Mouse (Mus musculus) brain, adult 2 months (tissue): ENCODE results near the gene Rin3.

ENCODE experiments used
- DNase-seq: peaks from one replicate; pipeline ENCODE4 v3.0.0; 2011; ENCODE audit warnings: low read depth, low spot score

Rin3 gene

DNA sequence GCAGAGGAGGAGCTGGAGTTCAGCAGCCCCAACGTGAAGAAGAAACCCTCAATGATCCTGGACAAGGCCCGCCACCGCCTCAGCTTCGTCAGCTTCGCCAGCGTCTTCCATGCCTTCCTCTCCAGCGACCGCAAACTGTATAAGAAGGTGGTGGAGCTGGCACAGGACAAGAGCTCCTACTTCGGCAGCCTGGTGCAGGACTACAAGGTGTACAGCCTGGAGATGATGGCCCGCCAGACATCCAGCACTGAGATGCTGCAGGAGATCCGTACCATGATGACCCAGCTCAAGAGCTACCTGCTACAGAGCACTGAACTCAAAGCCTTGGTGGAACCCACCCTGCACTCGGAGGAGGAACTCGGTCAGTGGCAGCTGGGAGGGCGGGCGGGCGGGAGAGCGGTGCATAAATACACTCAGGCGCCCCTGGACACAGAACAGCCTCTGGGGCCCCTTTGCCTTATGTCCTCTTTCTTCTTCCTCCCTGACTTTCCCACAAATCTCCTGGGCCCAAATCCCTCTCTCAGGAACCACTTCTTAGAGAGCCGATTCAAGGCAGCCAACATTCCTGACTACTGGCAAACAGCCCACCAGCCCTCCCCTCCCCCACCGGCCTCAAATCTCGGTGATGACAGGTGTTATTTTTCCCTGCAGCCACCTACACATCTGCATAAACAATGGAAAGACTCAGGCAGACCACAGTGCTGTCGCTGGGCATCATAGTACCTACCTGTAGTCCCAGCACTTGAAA is 86.8 kb downstream of the Rin3 start:
- DNase-seq, result no peak

DNA sequence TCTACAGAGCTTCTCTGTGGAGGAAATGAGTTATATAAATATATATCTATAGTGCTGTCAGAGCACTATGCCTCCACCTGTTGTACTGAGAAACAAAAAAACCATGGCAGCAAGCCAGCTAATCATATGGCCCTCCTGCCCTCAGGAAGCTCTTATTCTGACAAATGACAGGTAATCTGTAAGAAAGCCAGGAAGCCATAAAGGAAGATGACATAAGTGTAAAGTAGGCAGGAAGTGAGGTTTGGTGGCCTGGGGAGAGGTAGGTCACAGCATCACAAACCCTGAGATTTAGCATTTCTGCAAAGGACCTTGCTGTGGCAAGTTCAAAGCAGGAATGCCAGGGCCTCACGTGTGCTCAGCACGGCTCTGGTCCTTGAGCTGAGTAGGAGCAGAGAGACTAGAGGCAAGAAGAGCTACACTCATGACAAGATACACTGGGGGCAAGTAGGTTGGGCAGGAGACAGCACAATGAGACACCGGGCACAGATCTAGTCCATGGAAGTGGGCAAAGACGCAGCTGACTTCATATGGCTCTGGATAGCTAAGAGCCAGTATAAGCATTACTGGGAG is 88.2 kb downstream of the Rin3 start:
- DNase-seq, result no peak

DNA sequence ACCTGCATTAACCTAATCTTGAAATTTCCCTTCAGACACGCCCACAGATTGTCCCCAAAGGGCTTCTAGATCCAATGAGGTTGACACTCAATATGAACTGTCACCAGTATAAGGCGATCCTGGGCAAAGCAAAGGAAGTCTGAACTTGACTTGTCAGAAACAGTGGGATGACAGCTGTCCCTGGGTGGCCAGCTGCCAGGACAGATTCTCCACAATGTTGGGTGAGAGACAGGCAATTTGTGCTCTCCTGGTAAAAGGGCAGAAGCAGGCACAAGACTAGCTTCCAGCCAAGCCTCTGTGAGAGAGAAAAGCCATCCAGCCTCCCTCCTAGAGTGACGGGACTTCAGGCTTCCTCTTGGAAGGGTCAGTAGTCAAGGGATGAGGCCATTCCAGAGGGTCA is 89.5 kb downstream of the Rin3 start:
- no peak for DNase-seq

DNA sequence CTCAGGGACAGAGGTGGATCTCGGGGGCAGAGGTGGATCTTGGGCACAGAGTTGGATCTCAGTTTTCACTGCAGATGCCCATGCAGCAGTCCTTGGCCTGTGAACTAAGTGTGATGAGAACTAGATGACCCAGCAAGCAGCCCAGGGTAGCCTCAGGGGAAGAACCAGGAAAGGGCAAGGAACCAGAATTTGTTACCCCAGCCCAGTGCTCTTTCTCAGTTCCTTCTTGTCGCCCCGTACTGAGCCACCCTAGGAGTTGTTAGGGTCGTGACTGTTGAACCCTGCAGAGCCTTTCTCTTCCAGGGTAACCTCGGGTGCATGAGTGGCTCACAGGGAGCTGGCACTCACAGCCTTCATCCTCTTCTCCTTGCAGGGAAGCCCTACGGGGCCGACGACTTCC is 99.3 kb downstream of the Rin3 start:
- DNase-seq, result no peak

DNA sequence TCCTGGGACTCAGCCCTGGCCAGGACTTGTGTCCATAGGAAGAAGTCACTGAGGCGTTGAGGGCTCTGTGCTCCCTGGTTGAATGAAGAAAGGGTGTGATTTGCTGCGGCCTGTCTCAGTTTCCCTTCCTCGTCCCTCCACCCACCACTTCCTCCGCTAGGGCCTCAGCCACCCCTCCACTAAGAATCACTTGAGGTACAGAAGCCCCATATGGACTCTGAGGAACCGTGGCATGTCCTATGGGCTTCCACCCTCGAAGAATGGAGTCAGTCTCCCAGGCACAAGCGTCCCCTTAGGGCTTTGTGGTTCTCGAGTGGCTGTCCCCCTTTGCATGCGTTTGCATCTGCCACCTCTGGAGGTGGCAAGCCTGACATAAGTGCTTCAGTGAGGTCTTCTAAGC is 100.4 kb downstream of the Rin3 start:
- DNase-seq, result no peak

DNA sequence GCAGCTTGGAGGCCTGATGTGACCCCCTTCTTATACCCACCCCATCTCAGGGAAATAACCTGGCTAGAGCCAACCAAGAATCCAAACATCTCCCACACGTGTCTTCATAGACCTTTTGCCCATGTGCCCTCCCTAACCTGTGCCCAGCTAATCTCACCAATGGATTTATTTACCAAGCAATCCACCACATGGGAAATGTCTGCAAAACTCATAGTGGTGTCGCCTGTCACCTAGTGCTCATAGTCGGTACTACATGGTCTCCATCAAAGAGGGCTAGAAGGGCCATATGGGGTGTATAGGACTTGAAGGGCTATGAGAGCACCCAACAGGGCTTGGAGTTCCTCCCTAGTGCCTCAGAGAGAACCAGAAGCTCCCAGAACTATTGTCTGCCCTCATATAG is 102.0 kb downstream of the Rin3 start:
- DNase-seq, result peak; percentile 59

DNA sequence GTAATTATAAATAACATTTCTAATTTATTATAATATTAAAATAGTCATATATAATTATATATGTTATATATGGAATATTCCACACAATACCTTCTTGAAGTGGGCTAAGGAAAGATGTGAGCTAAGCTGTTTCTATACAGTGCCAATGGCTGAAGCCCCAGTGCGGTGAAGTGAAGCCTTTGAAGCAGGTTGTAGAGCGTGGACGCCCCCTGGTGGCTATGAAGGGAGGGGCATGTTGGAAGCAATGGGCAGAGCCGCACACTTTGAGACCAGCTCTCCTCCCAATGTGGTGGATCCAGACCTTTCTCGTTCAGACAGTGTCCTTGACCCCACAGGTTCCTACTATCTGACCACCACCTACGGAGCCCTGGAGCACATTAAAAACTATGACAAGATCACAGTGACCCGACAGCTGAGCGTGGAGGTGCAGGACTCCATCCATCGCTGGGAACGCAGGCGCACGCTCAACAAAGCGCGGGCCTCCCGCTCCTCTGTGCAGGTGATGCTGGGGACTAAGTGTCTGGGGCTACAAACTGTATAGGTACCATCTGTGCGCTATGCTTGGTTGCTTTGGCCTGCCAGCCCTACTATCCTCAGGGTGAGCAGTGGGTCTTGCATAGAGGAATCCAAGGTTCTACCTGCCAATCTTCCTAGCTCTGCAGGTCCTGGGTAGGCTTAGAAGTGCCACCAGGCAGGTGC is 104.5 kb downstream of the Rin3 start:
- DNase-seq, result peak; percentile 88

DNA sequence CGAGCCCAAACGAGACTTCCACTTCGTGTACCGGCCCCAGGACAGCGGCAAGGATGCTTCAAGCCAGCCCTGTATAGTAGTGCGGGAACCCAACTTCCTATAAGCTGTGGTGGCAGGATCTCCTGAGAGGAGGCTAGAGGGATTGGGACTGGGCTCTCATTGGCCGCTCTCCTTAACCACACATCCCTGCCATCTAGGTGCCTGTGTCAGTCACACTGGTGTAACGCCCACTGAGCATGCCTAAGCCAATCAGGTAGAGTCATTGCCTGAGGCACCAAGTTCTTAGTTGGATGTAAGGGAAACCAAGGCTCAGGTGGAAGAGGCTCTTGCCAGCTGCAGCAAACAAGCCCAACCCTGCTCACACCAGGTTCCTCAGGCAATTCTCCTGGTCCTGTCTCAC is 107.2 kb downstream of the Rin3 start:
- peak; percentile 71 for DNase-seq

DNA sequence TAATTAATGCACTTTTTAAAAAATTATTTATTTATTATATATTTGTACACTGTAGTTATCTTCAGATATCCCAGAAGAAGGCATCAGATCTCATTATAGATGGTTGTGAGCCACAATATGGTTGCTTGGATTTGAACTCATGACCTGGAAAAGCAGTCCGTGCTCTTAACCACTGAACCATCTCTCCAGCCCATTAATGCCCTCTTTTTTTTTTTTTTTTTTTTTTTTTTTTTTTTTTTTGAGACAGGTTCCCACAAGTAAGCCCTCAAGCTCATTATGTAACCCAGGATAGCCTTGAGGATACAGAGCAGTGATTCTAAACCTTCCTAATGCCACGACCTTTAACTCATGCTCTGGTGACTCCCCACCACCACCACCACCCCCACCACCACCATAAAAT is 108.3 kb downstream of the Rin3 start:
- no peak for DNase-seq

DNA sequence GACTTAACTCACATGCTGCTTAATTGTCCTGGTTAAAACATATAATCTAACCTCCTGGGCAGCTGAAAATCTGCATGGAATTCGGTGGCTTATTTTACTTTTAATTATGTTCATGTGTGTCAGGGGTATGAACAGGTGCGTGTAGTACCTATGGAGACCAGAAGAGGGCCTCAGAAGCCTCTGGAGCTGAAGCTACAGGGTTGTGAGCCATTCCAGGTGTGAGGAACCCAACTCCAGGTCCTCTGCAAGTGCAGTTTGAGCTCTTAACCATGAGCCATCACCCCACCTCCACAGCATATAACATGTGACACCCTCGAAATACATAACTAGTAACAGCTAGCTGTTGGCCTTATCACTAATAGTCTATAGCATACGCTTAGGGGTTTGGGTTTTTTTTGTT is 109.1 kb downstream of the Rin3 start:
- DNase-seq, result peak; percentile 68

DNA sequence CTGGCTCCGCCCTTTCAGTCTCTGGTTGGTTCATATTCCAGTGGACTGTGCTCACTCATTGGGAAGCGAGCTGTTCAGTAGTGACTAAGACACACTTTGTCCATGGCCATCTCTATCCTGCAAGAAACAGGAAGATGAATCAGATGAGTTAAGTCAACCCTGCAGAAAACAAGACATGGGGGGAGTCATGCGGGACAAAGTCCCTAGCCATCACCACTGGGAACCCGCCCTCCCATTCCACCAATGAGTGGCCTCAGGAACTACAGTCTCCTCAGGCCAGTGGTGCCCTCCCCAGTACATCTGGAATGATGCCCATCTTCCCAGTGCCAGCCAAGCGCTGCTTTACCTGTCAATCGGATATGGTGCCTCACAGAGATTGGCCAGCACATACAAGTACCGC is 111.6 kb downstream of the Rin3 start:
- DNase-seq, result no peak

DNA sequence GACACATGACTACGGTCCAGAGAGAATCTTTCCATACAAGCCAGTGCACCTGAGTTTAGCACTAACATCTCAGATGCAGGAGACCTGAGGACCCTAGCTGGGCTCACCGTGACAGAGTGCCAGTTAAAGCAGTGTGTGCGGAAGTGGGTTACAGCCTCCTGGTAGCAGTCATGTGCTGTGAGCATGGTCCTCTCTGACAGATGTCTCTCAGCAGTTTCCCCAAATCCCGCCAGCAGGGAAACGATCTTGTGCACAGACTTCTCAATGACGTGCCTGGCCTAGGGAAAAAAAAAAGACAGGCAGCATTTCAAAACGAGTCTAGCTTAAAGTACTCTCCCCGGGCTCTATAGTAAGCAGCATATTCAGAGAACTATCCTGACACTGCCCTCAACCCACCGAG is 112.7 kb downstream of the Rin3 start:
- peak; percentile 40 for DNase-seq

DNA sequence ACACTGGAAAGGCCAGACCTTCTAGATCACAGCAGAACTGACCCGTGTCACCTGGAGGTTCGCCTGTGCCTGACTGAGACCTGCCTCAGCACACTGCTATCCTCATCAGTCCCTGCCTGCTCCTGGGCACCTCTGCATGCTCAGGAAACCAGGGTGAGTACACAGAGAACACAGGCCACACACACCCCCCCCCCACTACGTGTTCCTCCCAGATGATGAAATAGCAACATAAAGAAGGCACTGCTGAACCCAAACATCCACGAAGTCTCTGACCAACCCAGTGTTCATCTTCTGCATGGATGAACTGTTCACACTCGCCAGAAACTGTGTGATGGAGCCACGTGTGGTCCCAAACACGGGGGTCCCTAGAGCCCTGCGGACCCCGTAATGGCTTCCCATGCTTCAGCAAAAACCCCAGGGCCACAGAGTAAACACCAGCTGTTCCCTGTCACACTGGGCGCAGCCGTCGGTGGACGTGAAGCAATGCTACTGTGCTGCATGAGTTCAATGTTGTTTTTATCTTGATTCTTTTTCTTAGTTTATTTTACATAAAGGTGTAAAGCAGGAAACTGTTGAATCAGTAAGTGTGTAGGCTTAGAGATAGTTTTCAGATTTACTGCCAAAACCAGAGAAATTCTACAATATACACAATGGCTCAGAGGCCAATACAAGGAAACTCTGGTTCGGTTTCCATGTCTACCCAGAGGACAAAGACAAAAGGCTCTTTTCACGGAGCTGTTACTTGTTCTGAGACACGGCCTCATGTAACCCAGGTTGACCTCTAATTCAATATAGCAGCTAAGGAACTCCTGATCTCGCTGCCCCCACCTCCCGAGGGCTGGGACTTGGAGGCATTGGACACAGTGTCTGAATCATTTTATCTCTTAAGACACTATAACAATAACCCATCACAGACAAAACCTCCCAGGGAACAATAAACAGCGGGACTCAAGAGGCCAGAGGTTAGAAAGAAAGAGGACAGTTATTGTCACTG is 113.4 kb downstream of the Rin3 start:
- no peak for DNase-seq

DNA sequence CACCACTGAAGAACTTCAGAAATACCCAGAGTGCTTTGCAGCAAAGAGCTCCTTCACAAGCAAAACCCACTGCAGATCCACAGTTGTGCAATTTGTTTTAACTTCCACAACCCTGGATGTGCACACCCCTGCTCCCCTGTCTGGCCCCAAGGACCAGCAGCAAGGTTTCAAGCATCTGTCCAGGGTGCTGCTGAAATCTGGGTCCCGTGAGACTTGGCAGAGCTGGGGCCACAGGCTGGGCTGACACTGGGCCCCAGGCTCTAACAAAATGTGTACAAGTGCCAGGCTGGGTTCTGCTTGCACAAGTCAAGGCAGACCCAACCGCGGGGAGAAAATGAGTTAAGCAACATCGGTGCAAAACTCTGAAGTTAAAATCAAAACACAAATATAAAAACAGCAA is 115.7 kb downstream of the Rin3 start:
- DNase-seq, result no peak

DNA sequence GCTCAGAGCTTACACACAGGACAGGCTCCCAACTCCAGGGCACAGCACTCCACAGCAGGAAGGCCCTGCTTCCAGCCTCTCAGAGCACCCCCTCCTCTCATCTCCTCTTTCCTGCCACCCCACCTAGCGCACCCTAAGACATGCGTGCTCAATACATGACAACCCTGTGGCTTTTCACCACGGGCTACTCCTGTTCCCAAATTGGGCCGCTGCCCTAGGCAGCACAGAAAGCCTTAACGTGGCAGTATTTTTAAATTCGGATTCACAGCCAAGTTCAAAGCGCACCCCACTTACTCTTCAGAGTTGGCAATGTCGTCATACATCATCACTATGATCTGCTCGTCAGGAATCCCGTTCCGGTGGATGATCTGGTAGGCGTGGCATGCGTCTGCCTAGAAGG is 130.3 kb downstream of the Rin3 start:
- no peak for DNase-seq

DNA sequence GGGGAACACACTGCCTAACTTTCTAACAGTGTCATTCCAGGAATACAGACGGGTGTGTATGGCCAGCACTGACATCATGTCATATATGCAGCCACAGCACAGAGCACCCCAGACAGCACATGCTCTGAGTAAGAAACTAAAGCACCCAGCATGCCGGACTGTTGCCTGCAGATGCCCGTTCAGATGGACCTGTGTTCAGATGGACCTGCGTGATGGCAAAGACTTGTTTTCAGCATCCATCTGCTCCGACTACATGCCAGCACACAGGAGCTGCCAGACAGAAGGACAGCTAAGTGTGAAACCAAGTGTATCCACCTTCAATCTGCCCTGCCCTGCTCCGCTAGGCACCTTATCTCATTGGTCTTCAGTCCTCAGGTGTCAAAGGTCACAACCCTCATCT is 131.8 kb downstream of the Rin3 start:
- no peak for DNase-seq

DNA sequence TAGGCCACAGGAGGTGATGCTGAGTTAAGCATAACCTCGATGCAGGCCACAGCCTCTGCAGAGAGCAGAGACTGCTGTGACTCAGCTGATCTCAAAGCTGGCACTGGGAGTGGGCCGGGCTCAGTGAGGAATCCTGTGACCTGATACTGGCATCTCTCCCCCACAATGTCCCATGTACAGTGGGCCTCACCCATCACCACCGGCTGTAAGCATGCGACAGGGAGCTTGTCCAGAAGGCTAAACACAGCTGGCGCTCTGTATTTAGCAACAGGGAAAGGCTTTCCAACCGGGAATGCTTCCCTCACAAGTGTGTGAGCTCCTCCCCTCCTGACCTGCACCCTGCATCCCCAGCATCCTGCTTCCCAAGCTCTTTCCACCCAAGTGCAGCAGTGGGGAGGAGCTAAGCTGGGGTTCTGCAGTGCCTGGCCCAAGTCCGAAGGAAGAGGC is 133.6 kb downstream of the Rin3 start:
- peak; percentile 87 for DNase-seq

DNA sequence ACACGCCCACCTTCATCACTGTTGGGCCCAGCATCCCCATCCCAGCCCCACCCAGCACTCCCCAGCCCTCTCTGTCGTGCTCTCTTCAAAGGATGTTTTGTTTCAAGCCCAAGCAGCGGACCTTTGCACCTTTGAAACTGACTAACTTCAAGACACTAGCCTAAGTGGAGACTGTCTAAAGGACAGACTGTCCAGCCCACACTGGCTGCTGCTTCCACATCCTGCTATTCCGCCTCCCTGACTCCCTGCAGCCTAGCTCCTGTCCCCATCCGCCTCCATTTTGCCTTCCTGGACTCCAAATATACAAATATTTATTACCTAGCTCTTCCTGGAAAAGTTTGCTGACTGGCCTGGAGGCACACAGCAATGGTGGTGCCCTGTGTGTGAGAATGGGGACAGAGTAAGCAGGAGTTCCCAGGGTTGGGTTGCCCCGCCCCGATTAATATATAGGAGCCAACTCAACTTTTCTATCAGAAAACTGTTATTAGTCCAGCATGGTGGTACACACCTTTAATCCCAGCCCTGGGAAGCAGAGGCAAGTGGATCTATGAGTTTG is 134.2 kb downstream of the Rin3 start:
- no peak for DNase-seq

DNA sequence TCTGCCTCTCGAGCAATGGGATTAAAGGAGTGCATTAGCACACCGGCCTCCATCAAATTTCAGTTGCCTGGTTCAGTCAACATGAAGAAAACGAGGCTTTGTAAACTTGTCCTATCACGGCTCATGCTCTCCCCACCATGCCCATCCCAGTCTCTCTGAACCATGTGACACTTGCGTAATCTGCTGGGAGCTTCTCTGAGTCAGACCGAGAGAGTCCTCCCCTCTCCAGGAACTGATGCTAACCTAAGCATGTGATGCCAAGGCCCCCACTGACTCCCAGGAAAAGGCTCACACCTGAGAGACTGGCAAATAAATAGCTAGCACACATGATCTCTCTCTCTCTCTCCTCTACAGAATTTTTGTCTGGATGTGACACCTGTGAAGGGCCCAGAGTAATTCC is 134.9 kb downstream of the Rin3 start:
- peak; percentile 64 for DNase-seq

DNA sequence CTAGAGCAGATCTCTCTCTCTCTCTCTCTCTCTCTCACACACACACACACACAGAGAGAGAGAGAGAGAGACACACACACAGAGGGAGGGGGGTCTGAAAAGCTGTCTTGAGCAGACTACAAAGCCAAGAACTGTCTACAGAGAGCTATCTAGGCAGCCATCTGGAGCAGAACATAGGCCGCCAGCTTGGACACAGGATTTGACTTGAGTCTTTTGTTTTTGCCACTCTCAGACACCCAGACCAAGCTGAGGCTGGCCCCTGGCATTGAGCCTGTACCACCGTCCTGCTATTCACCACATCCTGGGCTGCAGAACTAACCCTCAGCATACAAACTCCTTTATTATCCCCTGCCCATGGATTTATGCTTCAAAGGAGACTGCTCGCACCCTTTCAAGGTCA is 136.7 kb downstream of the Rin3 start:
- peak; percentile 92 for DNase-seq

DNA sequence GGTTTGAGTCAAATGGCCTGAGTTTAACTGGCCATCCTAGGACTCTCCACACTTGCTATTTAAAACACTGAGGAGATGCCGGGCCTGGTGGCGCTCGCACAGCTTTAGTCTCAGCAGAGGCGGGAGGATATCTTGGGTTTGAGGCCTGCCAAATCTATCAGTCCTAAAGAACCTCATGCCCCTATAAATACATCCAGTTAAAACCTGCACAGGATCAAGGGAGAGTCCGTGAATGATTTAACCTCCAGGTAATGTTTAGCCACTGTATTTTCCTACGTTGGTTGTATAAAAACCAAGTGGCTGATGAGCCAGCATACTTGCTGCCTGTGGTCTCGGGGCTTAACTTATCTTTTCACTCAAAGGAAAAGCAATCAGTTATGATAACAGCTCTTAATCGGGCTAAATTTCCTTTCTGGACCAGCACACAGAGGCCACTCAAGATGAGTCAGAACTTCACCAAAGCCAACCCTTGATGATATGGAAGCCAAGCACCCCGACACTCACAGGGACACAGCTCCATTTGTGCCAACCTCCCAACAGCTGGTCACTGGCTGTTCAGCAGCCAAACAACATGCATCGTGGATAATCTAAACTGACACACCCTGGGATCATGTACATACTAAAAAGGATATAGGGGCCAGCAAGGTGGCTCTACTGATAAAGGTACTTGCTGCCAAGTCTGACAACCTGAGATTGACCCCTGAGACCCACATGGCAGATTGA is 137.5 kb downstream of the Rin3 start:
- no peak for DNase-seq
